Mouse (Mus musculus) adrenal gland, postnatal 0 days (tissue): ENCODE results near the gene Gm3839. TPM values are rescaled to one million over a fixed set of nuclear protein-coding genes. Genes with fewer than 3 reads are reported as not detected.

Experiments used
- microRNA-seq: library from miRNA; unstranded; fragments of <30 nt; microRNA quantifications from one replicate; pipeline ENCODE4, GENCODE M21; 2016; ENCODE audit warnings: borderline replicate concordance; ENCODE audit not compliant: insufficient number of aligned reads
- polyA plus RNA-seq: library from polyadenylated mRNA; unstranded; fragments of >200 nt; fragmentation: Nextera tagmentation; extraction: Ambion mirVana; gene quantifications from 2 replicates; pipeline ENCODE4 v1.2.1, GENCODE M21; 2015

Gm3839 gene
- polyA plus RNA-seq: 0.72 and 1.2 TPM in 2 replicates

GRCm38 (mm10) chr14:11356626-11357025 lies at the start of gene Gm3839:
Gm3839 (minus strand) TSS chr14:11356726.

Small RNA genes lying within 50 kb of the gene (microRNA-seq; reads per million reads assigned to microRNA genes)
- not detected for gene Mir5124b

Other genes starting within 250 kb of the Gm3839 start
- 13.6 and 23.6 TPM in 2 replicates for gene Fhit, start 194.7 kb downstream of the Gm3839 start, polyA plus RNA-seq
- 7.2 and 15.1 TPM in 2 replicates for gene Ptprg, start 196.8 kb upstream of the Gm3839 start, polyA plus RNA-seq